Mouse (Mus musculus) hindbrain, embryonic 12.5 days (tissue): ENCODE data around the gene Asah2. TPM values are rescaled to one million over a fixed set of nuclear protein-coding genes. Genes with fewer than 3 reads are reported as not detected.
"Not testable (repeated sequence)": the region's sequence is repeated elsewhere in the genome, so short reads cannot be mapped to it uniquely, and the experiment has no call there.

Source experiments
- ATAC-seq: fragments of 200-750 bp; cut with Nextera tagmentation; 2 replicates; pipeline ENCODE4 v1.8.0; 2017; ENCODE audit warnings: moderate TSS enrichment; ENCODE audit not compliant: low FRiP score
- H3K27ac ChIP-seq: fragments of 300-500 bp; sonication (generic); 2 replicates; pipeline ENCODE4 v1.5.1; 2016; ENCODE audit warnings: mild to moderate bottlenecking
- H3K27me3 ChIP-seq: fragments of 300-500 bp; sonication (generic); 2 replicates; pipeline ENCODE4 v1.6.1; 2016; ENCODE audit warnings: mild to moderate bottlenecking
- H3K36me3 ChIP-seq: fragments of 300-500 bp; sonication (generic); 2 replicates; pipeline ENCODE4 v1.6.1; 2016; ENCODE audit warnings: mild to moderate bottlenecking
- H3K4me1 ChIP-seq: fragments of 300-500 bp; sonication (generic); 2 replicates; pipeline ENCODE4 v1.6.1; 2016
- H3K4me2 ChIP-seq: fragments of 300-500 bp; sonication (generic); replicated peaks from 2 replicates; pipeline ENCODE4 v1.6.1; 2016; ENCODE audit warnings: mild to moderate bottlenecking
- H3K4me3 ChIP-seq: fragments of 300-500 bp; sonication (generic); 2 replicates; pipeline ENCODE4 v1.5.1; 2016; ENCODE audit warnings: mild to moderate bottlenecking
- H3K9ac ChIP-seq: fragments of 300-500 bp; sonication (generic); 2 replicates; pipeline ENCODE4 v1.6.1; 2016; ENCODE audit warnings: mild to moderate bottlenecking, moderate library complexity
- H3K9me3 ChIP-seq: fragments of 300-500 bp; sonication (generic); replicated peaks from 2 replicates; pipeline ENCODE4 v1.6.1; 2016; ENCODE audit warnings: mild to moderate bottlenecking
- WGBS: fragments of 180-500 bp; shearing (Covaris S2); methylation state at CpG from one replicate; pipeline ENCODE4 v1.1.7; 2016; 5-methylcytosine and 5-hydroxymethylcytosine counted together
- polyA plus RNA-seq: library from polyadenylated mRNA; unstranded; fragments of >200 nt; fragmentation: Nextera tagmentation; extraction: Ambion mirVana; gene quantifications from 2 replicates; pipeline ENCODE4 v1.2.1, GENCODE M21; 2016

Asah2 gene
- polyA plus RNA-seq, result 0.56 and 0.76 TPM in 2 replicates

- under 1% methylated on average over 28 of the region's 28 CpGs for WGBS
- no peak within 1 kb of the TSS; the same call in 1 of the 2 replicates for H3K27ac ChIP-seq
- no peaks in the 10 kb centered on the region for H3K27me3 ChIP-seq
- H3K4me3 ChIP-seq, result peak within 1 kb of the TSS; percentile 54
- 0 out of 2 replicates have a peak, but pooled peaks cover 2% of the 10 kb centered on the region for H3K4me1 ChIP-seq
- H3K4me2 ChIP-seq, result peak within 1 kb of the TSS; percentile 63
- no peaks in the 10 kb centered on the region for H3K36me3 ChIP-seq
- no peaks in the 10 kb centered on the region for H3K9me3 ChIP-seq
- peak; percentile 95 for ATAC-seq
- peak within 1 kb of the TSS; percentile 85 for H3K9ac ChIP-seq
Observed at GRCm38 (mm10) chr19:32107771-32108306, at the start of gene Asah2. Asah2 (minus strand) TSS chr19:32108211.

- Histone ChIP-seq H3K27ac (no peak overlapping the region), H3K4me1 (no peaks in the 10 kb centered on the region), H3K4me3 (no peak overlapping the region), H3K4me2 (no peak overlapping the region), H3K9ac (no peak overlapping the region), H3K36me3 (peaks cover 6% of the 10 kb centered on the region; the same call in 1 of the 2 replicates), H3K9me3 (no peaks in the 10 kb centered on the region), H3K27me3 (no peaks in the 10 kb centered on the region)
- ATAC-seq, result no peak
- WGBS, result 93% methylated on average over 6 of the region's 6 CpGs
Observed at GRCm38 (mm10) chr19:32157045-32157444, 49.0 kb upstream of the Asah2 start.

GRCm38 (mm10) chr19:32152529-32152928 is 44.5 kb upstream of the Asah2 start:
- H3K27ac ChIP-seq, result no peak overlapping the region
- WGBS, result 90% methylated on average over 6 of the region's 6 CpGs
- H3K27me3 ChIP-seq, result no peaks in the 10 kb centered on the region
- no peaks in the 10 kb centered on the region for H3K4me1 ChIP-seq
- H3K4me2 ChIP-seq, result no peak overlapping the region
- H3K9ac ChIP-seq, result no peak overlapping the region
- no peak for ATAC-seq
- no peaks in the 10 kb centered on the region for H3K36me3 ChIP-seq
- no peak overlapping the region for H3K4me3 ChIP-seq
- no peaks in the 10 kb centered on the region for H3K9me3 ChIP-seq

- 89% methylated on average over 5 of the region's 5 CpGs for WGBS
- H3K27me3 ChIP-seq, result no peaks in the 10 kb centered on the region
- no peak overlapping the region for H3K4me2 ChIP-seq
- no peak overlapping the region for H3K4me3 ChIP-seq
- no peaks in the 10 kb centered on the region for H3K36me3 ChIP-seq
- H3K9ac ChIP-seq, result no peak overlapping the region
- H3K27ac ChIP-seq, result no peak overlapping the region
- H3K9me3 ChIP-seq, result no peaks in the 10 kb centered on the region
- no peak for ATAC-seq
- no peaks in the 10 kb centered on the region for H3K4me1 ChIP-seq
Observed at GRCm38 (mm10) chr19:32148710-32149109, 40.7 kb upstream of the Asah2 start.

- Histone ChIP-seq H3K9me3 (no peaks in the 10 kb centered on the region), H3K4me2 (no peak overlapping the region), H3K36me3 (no peaks in the 10 kb centered on the region), H3K9ac (no peak overlapping the region), H3K4me3 (no peak overlapping the region), H3K27me3 (no peaks in the 10 kb centered on the region), H3K4me1 (no peaks in the 10 kb centered on the region), H3K27ac (no peak overlapping the region)
- WGBS, result 88% methylated on average over 6 of the region's 6 CpGs
- ATAC-seq, result no peak
Observed at GRCm38 (mm10) chr19:32142383-32142782, 34.4 kb upstream of the Asah2 start.

GRCm38 (mm10) chr19:32138361-32139088 is 30.5 kb upstream of the Asah2 start:
- H3K9ac ChIP-seq, result no peak overlapping the region
- no peak for ATAC-seq
- no peaks in the 10 kb centered on the region for H3K9me3 ChIP-seq
- H3K36me3 ChIP-seq, result no peaks in the 10 kb centered on the region
- H3K27ac ChIP-seq, result no peak overlapping the region
- no peak overlapping the region for H3K4me3 ChIP-seq
- peaks cover 4% of the 10 kb centered on the region; the same call in 1 of the 2 replicates for H3K4me1 ChIP-seq
- H3K4me2 ChIP-seq, result no peak overlapping the region
- no peaks in the 10 kb centered on the region for H3K27me3 ChIP-seq
- WGBS, result 78% methylated on average over 14 of the region's 14 CpGs

- Histone ChIP-seq H3K36me3 (no peaks in the 10 kb centered on the region), H3K4me1 (peaks cover 4% of the 10 kb centered on the region; the same call in 1 of the 2 replicates), H3K9ac (no peak overlapping the region; the same call in 1 of the 2 replicates), H3K27ac (no peak overlapping the region), H3K4me2 (no peak overlapping the region), H3K27me3 (no peaks in the 10 kb centered on the region), H3K4me3 (no peak overlapping the region), H3K9me3 (no peaks in the 10 kb centered on the region)
- 81% methylated on average over 5 of the region's 5 CpGs for WGBS
- no peak for ATAC-seq
Observed at GRCm38 (mm10) chr19:32137904-32138303, 29.9 kb upstream of the Asah2 start.

- no peak overlapping the region for H3K4me2 ChIP-seq
- H3K9ac ChIP-seq, result no peak overlapping the region
- H3K27me3 ChIP-seq, result no peaks in the 10 kb centered on the region
- H3K9me3 ChIP-seq, result no peaks in the 10 kb centered on the region
- peaks cover 4% of the 10 kb centered on the region; the same call in 1 of the 2 replicates for H3K4me1 ChIP-seq
- no peak for ATAC-seq
- no peak overlapping the region for H3K4me3 ChIP-seq
- H3K36me3 ChIP-seq, result no peaks in the 10 kb centered on the region
- H3K27ac ChIP-seq, result no peak overlapping the region
- WGBS, result 48% methylated on average over 4 of the region's 4 CpGs
Observed at GRCm38 (mm10) chr19:32136888-32137625, 29.0 kb upstream of the Asah2 start.

- H3K4me1 ChIP-seq, H3K4me3 ChIP-seq, H3K4me2 ChIP-seq, H3K9me3 ChIP-seq, H3K36me3 ChIP-seq, H3K27me3 ChIP-seq, H3K27ac ChIP-seq, H3K9ac ChIP-seq: not testable (repeated sequence)
- ATAC-seq, result peak; percentile 44
- 89% methylated on average over 16 of the region's 17 CpGs for WGBS
Observed at GRCm38 (mm10) chr19:32131707-32132488, 23.9 kb upstream of the Asah2 start.

GRCm38 (mm10) chr19:32129281-32129680 is 21.3 kb upstream of the Asah2 start:
- WGBS, result 95% methylated on average over 8 of the region's 8 CpGs
- Histone ChIP-seq H3K27ac (no peak overlapping the region), H3K36me3 (peaks cover 4% of the 10 kb centered on the region; the same call in 1 of the 2 replicates), H3K9ac (no peak overlapping the region), H3K4me2 (no peak overlapping the region), H3K27me3 (no peaks in the 10 kb centered on the region), H3K9me3 (no peaks in the 10 kb centered on the region), H3K4me1 (no peaks in the 10 kb centered on the region), H3K4me3 (no peak overlapping the region)
- no peak for ATAC-seq

GRCm38 (mm10) chr19:32127180-32127850 is 19.3 kb upstream of the Asah2 start:
- H3K4me3 ChIP-seq, result no peak overlapping the region
- H3K9me3 ChIP-seq, result no peaks in the 10 kb centered on the region
- H3K27me3 ChIP-seq, result no peaks in the 10 kb centered on the region
- H3K27ac ChIP-seq, result no peak overlapping the region
- H3K9ac ChIP-seq, result no peak overlapping the region
- H3K4me1 ChIP-seq, result no peaks in the 10 kb centered on the region
- 82% methylated on average over 10 of the region's 10 CpGs for WGBS
- no peak overlapping the region for H3K4me2 ChIP-seq
- ATAC-seq, result no peak
- H3K36me3 ChIP-seq, result peaks cover 4% of the 10 kb centered on the region; the same call in 1 of the 2 replicates
